Mouse (Mus musculus): ENCODE data around the gene Gm20388.

- no peak for TF ChIP-seq CTCF (IDR thresholded peaks at IDR 0.05; ENCODE audit: borderline replicate concordance, extremely low read depth, insufficient read depth, insufficient read length)
- no peak for TF ChIP-seq POLR2A (IDR thresholded peaks at IDR 0.05; ENCODE audit: borderline replicate concordance, extremely low read depth, insufficient read depth, insufficient read length, poor library complexity, severe bottlenecking)
Observed at GRCm38 (mm10) chr8:124080467-124081326, 4170.1 kb downstream of the Gm20388 start.

Measured in brain, embryonic 14.5 days (tissue).